Mouse (Mus musculus) thymus, postnatal 25 days (tissue): ENCODE data around the gene Tmem19.
A peak's percentile ranks its signal among the peaks of the same experiment; 100 is the strongest.
"Not testable (repeated sequence)": the region's sequence is repeated elsewhere in the genome, so short reads cannot be mapped to it uniquely, and the experiment has no call there.

Experiments used
- DNase-seq: peaks from one replicate; pipeline ENCODE4 v3.0.0; 2022

The Tmem19 gene

DNA sequence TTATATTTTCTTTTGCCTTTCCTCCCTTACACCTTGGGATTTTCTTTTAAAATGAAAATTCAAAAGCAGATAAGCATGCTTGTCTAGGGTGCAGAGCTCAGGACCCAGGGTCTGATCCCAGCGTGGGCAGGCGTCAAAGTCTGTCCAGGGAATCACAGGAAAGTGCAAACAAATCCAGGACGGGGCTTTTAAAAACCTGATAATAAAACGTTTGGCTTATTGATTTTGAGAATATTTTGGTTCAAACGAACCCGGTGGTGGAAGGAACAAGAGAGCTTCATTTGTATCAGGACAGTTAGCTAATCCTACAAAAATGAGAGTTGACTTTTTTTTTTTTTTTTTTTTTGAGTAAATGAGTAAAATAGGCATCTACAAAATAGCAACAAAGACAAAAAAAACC is 14.2 kb downstream of the Tmem19 start:
- DNase-seq: no peak

DNA sequence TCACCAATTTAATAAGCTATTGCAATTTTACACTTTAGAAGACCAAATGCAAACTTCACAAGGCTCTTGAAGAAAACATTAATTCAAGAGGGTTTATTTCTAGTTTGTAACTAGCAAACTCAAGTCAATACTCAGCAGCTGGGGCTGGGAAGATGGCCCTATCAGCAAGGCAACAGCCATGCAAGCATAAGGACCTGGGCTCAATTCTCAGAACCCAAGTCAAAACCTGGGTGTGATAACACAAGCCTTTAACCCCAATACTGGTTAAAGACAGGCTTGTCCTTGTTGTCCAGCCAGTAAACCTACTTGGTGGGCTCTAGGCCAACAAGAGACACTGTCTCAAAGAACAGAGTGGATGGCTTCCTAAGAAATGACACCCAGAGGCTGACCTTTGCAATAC is 15.9 kb downstream of the Tmem19 start:
- DNase-seq: no peak

DNA sequence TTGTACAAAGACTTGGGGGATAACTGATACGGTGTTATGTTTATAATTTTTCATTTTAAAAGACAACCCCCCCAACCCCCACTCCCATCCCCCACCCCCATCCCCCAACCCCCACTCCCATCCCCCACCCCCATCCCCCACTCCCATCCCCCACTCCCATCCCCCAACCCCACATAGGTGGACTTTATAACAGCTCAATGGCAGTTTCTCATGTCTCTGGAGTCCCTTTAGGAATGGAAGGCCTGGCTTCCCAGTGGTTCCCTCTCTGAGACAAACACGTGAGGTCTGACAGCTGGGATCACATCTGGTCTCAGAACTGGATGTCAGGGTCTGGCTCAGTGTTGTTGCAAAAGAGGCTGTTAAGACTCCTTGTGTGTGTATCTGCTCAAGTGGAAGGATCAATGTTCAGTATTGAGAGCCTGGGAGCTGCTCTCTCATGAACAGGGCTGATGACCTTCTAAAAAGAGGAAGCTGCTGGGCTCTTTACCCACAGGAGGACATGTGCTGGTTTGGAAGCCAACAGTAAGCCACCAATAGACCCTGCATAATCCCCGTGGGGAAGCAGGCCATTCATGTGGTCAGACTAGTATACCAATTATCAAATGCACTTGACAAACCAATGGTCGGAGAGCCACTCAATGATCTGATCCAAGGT is 19.4 kb downstream of the Tmem19 start:
- DNase-seq: no peak

DNA sequence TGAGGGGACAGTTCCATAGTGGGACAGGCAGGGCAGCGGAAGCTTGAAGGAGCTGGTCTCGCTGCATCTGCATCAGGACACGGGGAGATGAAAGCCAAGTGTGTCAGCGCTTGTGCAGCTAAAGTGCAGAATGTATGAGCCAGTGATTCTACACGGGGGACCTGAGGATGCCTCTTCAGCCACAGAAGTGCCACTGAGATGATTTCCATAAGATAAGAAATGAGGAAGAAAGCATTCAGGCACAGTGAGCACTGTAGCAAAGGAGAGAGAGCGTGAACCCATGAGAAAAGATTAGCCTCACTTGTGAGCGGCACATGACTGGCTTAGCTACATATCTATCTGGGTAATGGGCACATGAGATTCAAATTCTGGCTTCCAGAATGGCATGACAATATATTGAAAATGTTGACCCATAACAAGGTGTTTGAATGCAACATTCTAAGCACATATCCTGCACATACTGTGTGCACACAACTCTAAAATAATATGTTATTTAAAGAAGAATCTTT is 22.4 kb downstream of the Tmem19 start:
- DNase-seq: no peak

DNA sequence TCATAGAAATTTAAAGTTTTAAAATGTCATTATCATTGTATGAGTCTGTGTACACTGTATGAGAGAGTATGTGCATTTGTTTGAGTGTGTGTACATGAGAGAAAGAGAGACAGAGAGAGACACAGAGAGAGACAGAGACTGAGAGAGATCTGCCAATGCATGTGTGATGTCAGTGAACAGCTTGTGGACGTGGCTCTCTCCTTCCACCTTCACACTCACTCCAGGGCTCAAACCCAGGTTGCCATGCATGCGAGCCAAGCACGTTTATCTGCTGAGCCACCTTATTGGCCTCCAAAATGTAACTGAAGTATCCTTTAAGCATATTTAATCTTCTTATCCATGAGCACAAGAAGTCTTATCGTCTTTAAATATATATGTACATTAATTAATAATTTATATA is 25.4 kb downstream of the Tmem19 start:
- DNase-seq: no peak

DNA sequence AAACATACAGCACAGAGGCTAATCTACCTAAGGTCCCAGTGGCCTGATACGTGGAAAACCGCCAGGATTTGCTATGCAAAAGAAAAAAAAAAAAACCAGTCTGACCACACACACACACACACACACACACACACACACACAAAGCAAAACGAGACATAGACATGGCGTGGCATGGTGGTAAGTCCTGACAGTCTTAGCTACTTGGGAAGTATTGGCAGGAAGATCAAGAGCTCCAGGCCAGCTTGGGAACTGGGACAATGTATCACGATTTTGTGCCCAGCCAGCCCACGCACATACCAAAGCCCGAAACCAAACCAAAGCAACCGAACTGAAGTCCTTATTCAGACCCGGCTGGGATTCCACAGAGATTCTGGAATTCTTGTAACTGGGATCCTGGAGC is 28.8 kb downstream of the Tmem19 start:
- no peak for DNase-seq

DNA sequence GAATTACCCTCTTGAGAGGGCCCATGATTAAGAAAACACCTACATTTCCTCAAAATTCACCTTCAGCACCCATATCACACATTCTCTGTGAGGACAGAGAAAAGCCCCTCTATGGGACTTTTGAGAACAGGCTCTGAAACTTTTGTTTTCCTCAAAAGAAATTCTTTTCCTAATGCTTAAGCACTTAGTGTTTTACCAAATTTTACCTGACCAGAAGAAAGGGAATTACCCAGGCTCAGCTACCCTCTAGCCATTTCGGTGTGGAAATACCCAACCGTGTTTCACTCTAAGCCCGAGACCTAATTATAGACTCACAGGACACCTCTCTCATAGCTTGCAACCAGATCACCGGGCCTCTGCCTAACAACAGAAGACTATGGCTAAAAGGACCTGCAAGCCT is 29.3 kb downstream of the Tmem19 start:
- DNase-seq: no peak

DNA sequence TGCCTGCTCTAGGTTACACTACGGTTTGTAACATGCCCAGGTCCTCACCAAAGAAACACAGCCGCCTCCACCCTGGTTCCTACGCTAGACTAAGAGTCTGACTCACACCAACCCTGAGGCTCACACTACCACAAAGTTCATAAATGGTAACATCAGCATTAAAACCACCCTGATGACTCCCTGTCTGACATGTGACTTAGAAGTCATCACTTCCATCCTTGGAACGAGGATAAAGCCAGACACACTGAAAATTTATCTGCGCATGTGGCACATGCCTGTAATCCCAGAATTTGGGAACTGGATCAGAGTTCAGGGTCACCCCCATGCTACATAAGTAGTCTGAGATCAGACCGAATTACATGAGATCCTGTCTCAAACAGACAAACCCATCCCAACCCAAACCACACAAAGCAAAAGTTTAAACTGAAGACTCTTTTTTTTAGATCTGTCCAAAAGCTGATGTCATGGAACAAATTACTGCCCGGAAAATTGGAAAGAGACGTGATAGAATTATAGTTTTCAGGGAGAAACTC is 29.8 kb downstream of the Tmem19 start:
- DNase-seq: no peak

DNA sequence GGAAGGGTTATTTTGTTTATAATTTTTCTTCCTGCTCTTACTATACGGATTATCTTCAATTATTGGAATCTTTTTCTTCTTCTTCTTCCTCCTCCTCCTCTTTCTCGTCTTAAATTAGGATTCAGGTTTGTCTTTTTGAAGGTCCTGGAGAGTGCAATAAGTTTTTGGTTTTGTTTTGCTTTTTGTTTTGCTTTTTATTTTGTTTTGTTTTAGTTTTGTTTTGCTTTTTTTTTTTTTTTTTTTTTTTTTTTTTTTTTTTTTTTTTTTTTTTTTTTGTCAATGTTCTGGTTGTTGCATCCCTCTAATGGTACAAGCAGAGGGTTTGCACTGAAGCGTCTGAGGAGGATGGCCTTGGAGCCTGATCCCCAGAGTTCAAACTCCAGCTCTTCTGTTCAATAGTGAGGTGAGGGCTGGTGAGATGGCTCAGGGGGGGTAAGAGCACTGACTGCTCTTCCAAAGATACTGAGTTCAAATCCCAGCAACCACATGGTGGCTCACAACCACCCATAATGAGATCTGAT is 33.2 kb downstream of the Tmem19 start:
- no peak for DNase-seq

DNA sequence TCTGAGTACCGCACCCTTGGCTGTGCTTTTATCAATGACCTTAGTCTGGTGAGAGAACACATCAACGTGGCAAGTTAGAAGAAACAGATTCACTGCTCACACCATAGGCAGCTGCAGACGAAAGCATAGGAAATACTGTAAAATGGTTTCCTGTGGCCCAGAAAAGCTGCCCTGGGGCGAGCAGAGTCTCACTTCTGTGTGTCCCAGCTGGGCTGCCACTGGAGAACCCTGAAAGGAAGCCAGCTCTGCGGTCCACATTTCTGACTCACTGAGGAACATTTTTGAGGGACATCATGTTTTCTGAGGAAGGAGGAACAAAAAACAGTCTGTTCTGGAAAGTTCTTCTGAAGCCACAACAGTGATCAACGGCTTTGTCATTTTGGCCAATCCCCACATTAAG is 33.8 kb downstream of the Tmem19 start:
- DNase-seq: peak; percentile 47

DNA sequence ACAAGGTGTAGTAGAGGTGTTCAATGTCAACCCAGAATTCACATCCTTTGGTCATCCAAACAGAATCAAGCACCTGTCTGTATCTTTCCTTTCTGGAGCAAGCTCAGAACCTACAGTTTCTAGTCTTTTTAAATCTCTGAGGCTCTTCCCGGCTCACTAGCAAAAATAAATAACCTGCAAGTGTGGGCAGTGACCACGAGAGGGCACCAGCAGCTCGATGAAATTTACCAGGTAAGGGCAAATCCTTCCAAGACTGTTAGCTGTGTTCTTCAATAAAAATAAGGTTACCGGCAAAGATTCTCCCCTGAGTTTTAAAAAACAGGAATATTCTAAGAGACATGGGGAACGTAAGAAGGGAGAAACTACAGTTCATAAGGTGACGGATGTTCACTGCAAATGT is 39.0 kb downstream of the Tmem19 start:
- peak; percentile 76 for DNase-seq

DNA sequence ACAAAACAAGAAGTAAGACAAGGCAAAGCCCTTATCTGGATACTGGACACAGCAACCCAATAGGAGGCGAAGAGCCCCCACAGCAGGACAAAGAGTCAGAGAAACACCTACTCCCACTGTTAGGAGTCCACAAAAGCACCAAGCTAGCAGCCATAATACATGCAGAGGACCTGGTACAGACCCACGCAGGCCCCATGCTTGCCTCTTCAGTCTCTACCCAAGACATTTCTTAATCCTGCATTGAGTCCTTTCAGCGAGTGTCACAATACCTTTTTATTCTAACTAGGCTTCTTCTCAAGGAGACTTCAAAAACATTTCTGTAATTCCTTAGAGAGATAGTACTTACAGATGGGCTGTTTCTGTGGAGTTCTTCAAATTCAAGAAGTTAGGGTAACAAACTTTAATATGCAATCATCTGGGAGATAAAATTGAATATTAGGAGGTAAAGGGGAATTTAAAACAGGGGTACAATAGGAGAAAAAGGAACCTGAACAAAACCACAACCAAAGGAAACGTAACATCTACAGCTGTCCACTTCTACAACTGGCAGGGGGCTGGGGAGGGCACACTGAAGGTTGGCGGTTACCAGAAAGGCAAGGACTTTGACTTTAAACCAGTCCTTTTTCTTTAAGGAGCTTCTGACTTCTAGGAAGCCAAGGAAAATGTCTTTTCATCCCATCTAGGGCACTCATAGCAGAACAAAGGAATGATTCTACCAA is 40.8 kb downstream of the Tmem19 start:
- no peak for DNase-seq

DNA sequence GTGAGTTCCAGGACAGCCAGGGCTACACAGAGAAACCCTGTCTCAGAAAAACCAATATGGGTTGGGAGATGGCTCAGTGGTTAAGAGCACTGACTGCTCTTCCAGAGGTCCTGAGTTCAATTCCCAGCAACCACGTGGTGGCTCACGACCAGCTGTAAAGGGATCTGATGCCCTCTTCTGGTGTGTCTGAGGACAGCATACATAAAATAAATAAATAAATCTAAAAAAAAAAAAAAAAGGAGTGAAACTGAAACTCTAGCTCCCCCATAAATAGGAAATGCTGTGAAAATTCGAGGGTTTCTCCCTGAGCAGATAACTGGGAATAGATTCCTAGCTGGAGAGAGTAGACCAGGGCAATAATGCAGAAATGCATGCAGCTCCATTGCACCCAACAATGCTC is 43.9 kb downstream of the Tmem19 start:
- DNase-seq: not testable (repeated sequence)

DNA sequence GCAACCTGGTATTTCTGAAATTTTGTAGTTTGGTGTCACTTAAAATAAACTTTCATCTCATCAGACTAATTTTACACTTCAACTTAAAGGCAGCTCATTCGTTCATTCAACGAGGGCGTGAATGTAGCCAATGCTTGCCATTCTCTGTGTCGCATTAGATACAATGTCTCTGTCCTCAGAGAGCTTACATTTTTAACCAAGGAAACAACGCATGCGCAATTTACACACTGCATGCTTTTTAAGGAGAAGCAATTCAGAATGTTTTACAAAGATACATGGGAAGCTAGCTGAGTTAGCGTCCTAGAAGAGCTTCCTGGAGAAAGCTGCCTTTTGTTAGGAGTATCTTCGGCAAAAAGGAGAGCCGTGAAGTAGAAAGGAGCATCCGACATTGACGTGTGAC is 46.0 kb downstream of the Tmem19 start:
- DNase-seq: no peak

DNA sequence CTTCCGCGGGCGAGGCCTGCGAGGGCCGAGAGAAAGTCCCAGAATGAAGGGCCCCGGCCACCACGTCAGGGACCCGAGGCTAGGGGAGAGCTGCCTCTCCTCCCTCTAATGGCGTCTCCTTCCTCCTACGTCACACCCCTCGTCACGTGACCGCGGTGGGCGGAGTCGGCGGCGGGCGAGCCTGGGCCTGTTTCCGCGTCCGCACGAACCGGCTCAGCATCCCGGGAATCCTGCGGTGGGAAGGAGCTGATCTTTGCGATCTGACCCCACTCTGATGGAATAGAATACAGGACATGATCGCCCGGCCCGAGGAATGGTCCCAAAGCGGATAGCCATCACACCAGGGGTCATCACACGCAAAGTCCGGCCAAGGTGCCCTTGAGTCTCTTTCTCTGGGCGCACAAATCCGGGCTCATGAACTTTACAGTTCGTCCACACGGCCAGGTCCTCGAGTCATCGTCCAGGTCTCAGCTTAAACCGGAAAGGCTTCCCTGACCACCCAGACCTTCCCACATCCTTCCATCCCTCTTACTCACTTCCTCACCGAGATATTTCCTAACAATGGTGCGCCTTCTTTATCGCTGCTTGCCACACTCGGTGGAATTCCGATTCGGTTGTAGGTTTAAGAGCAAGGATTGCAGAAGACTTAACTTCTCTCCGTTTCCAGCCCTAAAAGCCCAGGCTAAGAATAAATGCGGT is 46.7 kb downstream of the Tmem19 start, which contains the start of gene Rab21:
Gene Rab21 (minus strand): TSS at position 122 of the 699 bp plus-strand sequence.
- DNase-seq: peak; percentile 99

DNA sequence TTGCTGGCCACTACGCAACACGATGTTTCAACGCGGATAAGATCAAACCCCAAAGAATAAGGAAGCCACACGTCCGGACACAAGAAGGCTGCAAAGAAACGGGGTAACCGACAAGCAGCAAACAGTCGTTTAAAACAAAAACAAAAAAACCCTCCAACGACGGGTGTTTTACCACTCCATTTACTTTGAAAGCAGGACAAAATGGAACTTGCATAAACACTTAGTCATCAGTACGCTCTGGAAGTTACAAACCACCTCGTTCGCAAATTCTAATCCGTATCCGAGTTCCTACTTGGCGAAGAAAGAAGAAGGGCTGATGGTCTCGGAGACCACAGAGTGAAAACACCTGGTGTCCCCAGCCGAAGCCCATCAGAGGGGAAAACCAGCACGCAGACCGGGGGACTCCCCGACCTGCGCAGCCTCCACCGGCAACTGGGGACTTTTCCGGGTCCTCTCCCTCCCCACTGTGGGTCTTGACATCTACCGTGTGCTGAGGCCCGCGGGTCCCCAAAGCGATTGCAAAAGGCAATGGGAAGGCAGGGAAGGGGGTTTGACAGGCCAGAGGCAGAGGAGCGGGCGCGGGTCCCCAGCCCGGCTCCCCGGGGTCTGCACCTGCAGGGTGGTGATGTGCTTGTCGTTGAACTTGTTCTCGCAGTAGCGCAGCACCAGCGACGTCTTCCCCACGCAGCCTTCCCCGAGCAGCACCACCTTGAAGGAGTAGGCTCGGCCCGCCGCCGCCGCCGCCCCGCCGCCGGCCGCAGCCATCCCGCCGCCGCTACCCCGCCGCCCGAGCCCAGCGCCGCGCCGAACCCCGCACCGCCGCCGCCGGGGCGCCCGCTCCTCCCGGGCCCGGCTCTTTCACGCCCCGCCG is 47.5 kb downstream of the Tmem19 start:
- peak; percentile 67 for DNase-seq

DNA sequence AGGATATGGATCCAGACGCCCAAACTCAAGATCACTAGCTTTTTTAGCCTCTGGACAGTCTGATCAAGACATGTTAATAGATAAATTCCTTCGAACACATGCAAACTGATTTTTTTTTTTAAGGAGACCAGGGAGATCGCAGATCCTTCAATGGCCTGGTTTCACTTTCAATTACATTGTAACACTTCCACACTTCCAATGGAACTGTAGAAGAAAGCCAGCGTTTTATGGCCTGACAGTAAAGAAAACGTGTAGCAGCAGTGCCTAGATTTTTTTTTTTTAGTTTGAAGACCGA is 48.1 kb downstream of the Tmem19 start:
- no peak for DNase-seq

DNA sequence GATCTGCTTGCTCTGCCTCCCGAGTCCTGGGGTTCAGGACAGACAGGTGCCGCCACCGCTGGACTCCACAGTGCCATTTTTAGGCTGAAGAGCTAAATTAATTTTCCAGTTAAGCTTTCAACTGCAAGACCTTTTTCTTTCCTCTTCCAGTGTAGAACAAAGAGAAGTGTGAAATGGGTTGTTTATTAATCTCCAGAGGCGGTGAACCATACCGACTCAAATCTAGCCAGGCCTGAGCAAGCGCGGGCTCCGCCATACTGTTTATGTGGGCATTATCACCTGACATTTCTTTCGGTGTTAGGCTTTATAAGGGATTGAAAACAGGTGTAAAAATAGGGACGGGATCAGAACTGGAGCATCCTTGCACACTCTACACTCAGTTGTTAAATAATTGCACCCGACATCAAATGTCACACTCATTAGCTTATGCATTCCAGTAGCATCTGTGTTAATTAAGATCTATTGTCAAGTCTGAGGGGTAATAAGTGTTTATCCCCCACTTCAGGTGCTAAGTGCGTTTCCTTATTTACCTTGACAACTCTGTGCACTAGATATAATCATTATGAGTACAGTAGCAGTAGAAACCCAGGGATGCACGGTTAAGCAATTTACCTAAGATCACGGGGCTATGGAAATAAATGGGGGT is 48.5 kb downstream of the Tmem19 start:
- no peak for DNase-seq

DNA sequence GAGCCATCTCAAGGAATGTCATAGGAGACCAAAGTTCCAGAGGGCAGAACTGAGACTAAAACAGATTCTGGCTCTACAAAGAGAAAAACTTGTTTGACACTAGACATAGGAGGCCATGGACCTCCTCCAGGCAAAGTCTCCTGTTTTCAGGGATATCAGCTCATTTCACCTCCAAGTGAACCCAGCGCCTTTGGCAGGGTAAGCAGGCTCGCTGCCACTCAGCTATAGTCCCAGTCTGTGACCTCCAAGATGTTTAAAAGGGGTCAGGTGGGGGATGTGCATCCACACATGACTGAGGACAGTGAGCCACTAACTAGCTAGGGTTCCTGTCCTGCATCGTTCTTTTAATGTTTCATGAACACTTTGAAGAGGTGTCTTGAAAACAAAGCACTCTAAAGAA is 49.6 kb downstream of the Tmem19 start:
- no peak for DNase-seq

DNA sequence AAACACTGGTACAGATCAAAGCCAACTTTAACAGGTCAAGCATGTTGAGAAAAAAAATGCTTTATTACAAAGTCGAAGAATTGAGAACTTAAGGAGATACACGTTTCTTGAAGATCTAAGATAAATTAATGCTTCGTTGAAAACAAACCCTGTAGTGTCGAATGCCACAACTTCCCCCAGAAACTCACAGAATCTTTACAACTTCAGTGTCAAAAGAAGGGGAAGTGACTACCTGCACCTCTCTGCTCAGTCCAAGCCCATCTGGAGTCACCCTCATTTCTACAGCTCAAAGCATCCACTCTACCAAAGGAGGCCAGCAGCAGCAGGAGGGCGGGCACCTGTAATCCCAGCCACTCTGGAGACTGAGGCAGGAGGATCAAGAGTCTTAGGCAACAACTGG is 50.1 kb downstream of the Tmem19 start:
- peak; percentile 18 for DNase-seq

DNA sequence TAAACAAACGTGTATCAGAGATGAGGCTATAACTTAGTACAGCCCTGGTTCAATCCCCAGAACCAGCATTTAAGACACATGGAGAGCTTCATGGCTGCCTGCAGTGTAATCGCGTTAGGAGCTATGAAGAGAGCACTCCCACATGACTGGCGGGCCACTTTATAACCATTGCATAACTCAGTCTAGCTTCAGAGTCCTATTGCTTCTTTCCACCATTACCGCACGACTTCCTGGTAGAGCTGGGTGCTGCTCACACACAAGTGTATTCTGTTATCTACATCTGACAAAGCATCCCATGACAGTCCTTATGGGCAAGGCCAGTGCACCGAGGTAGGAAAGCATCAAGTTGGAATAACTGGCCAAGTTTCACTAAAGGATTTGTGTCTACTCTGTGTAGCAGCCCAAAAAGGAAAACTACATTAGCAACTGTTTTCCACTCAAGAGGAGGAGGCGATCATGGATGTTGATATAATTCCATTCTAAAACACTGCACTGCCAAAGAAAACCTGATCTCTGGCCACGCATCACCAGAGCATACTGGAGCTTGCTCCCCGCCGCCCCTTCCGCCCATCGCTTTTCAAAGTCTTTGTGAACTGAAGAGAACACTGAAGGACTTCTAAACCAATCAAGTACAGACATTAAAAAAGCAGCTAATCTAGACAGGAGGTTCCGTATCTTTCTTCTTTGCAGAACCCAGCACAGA is 50.9 kb downstream of the Tmem19 start:
- no peak for DNase-seq
